Mouse (Mus musculus) embryonic facial prominence, embryonic 13.5 days (tissue): ENCODE measurements around the gene Slc43a2. TPM values are rescaled to one million over a fixed set of nuclear protein-coding genes. Genes with fewer than 3 reads are reported as not detected.

Experiments
- ATAC-seq: fragments of 200-750 bp; cut with Nextera tagmentation; 2 replicates; pipeline ENCODE4 v1.8.0; 2017; ENCODE audit warnings: low read depth; ENCODE audit not compliant: insufficient number of reproducible peaks, insufficient read depth, low FRiP score, low TSS enrichment
- H3K27ac ChIP-seq: fragments of 300-500 bp; sonication (generic); 2 replicates; pipeline ENCODE4 v1.5.1; 2015; ENCODE audit warnings: moderate library complexity, mild to moderate bottlenecking, inconsistent platforms
- H3K27me3 ChIP-seq: fragments of 300-500 bp; sonication (generic); 2 replicates; pipeline ENCODE4 v1.6.1; 2015; ENCODE audit warnings: mild to moderate bottlenecking, inconsistent platforms
- H3K36me3 ChIP-seq: fragments of 300-500 bp; sonication (generic); 2 replicates; pipeline ENCODE4 v1.6.1; 2015; ENCODE audit warnings: mild to moderate bottlenecking, inconsistent platforms
- H3K4me1 ChIP-seq: fragments of 300-500 bp; sonication (generic); 2 replicates; pipeline ENCODE4 v1.6.1; 2015; ENCODE audit warnings: inconsistent platforms
- H3K4me2 ChIP-seq: fragments of 300-500 bp; sonication (generic); 2 replicates; pipeline ENCODE4 v1.6.1; 2015; ENCODE audit warnings: moderate library complexity, mild to moderate bottlenecking, inconsistent platforms
- H3K4me3 ChIP-seq: fragments of 300-500 bp; sonication (generic); 2 replicates; pipeline ENCODE4 v1.5.1; 2015; ENCODE audit warnings: mild to moderate bottlenecking, inconsistent platforms
- H3K9ac ChIP-seq: fragments of 300-500 bp; sonication (generic); 2 replicates; pipeline ENCODE4 v1.6.1; 2015; ENCODE audit warnings: mild to moderate bottlenecking, inconsistent platforms
- H3K9me3 ChIP-seq: fragments of 300-500 bp; sonication (generic); 2 replicates; pipeline ENCODE4 v1.6.1; 2016; ENCODE audit warnings: inconsistent platforms
- WGBS: fragments of 180-500 bp; shearing (Covaris S2); methylation state at CpG from one replicate; pipeline ENCODE4 v1.1.7; 2015; ENCODE audit warnings: mixed read lengths; 5-methylcytosine and 5-hydroxymethylcytosine counted together
- polyA plus RNA-seq: library from polyadenylated mRNA; unstranded; fragments of >200 nt; fragmentation: Nextera tagmentation; extraction: Ambion mirVana; gene quantifications from 2 replicates; pipeline ENCODE4 v1.2.1, GENCODE M21; 2015

Gene Slc43a2
- 3.6 and 4.5 TPM in 2 replicates for polyA plus RNA-seq

DNA sequence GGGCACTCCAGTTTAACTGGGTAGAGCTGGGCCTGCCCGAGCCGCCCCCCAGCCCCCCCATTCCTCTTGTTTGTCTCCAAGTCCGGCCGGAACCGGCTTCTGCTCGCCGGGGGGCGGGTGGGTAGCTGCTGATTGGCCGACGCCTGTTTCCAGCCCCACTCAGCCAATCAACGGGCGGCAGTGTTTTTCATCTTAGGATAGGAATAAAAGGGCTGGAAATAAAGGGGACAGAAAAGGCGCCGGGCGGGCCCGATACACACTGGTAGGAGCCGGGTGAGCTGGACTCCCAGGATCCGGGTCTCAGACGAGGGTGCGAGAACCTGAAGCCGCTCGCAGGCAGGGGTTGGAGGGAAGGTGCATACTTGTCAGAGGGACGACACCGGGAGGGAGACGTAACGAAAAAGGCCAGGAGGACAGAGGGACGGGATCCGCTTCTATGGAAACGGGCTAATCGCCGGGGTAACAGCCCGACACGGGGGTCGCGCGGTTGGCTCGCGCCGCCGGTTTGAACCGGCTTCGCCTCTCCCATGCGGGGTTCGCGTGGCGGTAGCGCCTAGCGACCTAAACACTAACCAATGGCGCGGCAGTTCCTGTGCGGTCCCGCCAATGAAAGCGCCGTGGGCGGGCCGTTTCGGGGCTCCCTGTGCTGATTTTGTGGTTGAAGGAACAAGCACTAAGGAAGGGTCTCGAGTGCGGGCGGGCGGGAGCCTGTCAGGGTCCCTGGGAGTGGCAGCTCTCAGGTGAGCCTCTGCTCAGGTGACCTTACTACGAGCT, at the start of gene Slc43a2:
Gene Slc43a2 (plus strand): TSS at position 226 of the 774 bp plus-strand sequence.
- peaks cover 5% of the 10 kb centered on the region; the same call in 1 of the 2 replicates for H3K27me3 ChIP-seq
- peak within 1 kb of the TSS; percentile 86 for H3K27ac ChIP-seq
- peak within 1 kb of the TSS; percentile 84 for H3K9ac ChIP-seq
- peaks cover 12% of the 10 kb centered on the region for H3K4me1 ChIP-seq
- no peaks in the 10 kb centered on the region for H3K9me3 ChIP-seq
- peak; percentile 88 for ATAC-seq
- WGBS: under 1% methylated on average over 62 of the region's 62 CpGs
- H3K4me2 ChIP-seq: peak within 1 kb of the TSS; percentile 91
- H3K36me3 ChIP-seq: no peaks in the 10 kb centered on the region
- H3K4me3 ChIP-seq: peak within 1 kb of the TSS; percentile 72

DNA sequence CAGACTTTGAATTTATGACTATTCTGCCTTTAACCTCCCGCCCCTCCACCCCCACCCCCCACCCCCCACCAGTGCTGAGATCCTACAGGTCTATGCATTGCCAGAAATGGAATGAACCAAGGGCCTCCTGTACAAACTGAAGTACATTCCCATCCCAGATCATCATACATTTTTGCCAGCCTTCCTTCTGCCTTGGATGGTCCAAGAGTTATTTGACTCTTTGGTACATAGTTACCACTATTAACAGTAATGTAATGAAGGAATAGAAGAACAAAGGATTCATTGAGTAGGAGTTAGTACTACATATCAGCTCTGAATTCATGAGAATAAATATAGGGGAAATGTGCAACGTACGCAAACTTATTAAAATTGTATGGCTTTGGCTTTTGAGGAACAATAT, 45.3 kb upstream of the Slc43a2 start:
- peaks cover 19% of the 10 kb centered on the region for H3K36me3 ChIP-seq
- peak overlapping the region; percentile 98 for H3K4me3 ChIP-seq
- H3K9ac ChIP-seq: no peak overlapping the region
- H3K27ac ChIP-seq: no peak overlapping the region
- H3K4me2 ChIP-seq: peak overlapping the region; percentile 94
- H3K4me1 ChIP-seq: peaks cover 15% of the 10 kb centered on the region
- no peaks in the 10 kb centered on the region for H3K27me3 ChIP-seq
- 21% methylated on average over 3 of the region's 3 CpGs for WGBS
- H3K9me3 ChIP-seq: no peaks in the 10 kb centered on the region
- 0 out of 2 replicates have a peak, but pooled peaks have one; percentile 12 for ATAC-seq

DNA sequence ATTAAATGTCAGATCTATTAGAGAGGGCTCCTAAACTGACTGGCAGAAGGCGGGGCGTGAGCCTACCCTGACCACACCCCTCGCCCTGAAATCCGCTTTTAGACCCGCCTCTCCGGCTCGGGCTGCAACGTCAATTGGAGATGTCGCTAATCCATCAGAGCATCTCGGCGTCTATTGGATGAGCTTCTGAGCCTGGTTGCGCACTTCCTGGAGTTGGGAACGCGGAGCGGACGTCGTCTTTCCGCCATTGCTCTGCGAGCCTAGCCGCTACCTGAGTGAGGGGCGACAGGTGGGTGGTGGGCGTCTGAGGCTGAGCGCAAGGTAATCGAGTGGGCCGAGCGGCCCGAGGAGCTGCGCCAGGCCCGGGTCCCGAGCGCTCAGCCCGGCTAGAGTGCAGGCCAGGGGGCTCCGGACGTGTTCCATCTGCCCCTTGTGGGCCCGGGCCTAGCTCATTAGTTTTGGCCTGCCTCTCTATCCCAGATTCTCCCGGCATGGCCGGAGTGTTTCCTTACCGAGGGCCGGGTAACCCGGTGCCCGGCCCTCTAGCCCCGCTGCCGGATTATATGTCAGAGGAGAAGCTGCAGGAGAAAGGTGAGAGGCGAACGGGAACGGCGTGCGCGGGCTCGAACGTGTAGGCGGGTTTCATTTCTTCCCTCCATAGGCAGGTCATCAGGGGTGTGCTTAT, 44.8 kb upstream of the Slc43a2 start, which contains the start of gene Prpf8:
Gene Prpf8 (plus strand): TSS at position 216 of the 685 bp plus-strand sequence.
- Histone ChIP-seq H3K36me3 (peaks cover 25% of the 10 kb centered on the region), H3K9ac (peak within 1 kb of the TSS; percentile 99), H3K4me3 (peak within 1 kb of the TSS; percentile 98), H3K27ac (peak within 1 kb of the TSS; percentile 75), H3K9me3 (no peaks in the 10 kb centered on the region), H3K27me3 (no peaks in the 10 kb centered on the region), H3K4me2 (peak within 1 kb of the TSS; percentile 94), H3K4me1 (peaks cover 15% of the 10 kb centered on the region)
- ATAC-seq: peak; percentile 98
- under 1% methylated on average over 52 of the region's 52 CpGs for WGBS

DNA sequence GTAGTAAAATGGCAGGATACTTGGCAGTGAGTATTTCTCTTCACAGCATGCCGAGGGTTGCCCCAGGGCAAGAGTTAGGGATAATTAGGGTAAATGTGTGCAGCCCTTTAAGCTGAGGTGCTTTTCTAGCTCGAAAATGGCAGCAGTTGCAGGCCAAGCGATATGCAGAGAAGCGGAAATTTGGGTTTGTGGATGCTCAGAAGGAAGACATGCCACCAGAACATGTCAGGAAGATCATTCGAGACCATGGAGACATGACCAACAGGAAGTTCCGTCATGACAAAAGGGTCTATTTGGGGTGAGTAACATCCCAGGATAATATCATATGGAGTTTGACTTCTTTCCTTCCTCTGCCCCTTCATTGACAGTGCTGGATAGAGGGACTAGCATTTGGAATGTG, 44.0 kb upstream of the Slc43a2 start:
- Histone ChIP-seq H3K4me1 (peaks cover 15% of the 10 kb centered on the region), H3K27me3 (no peaks in the 10 kb centered on the region), H3K9ac (peak overlapping the region; percentile 99), H3K4me3 (peak overlapping the region; percentile 98), H3K9me3 (no peaks in the 10 kb centered on the region), H3K4me2 (peak overlapping the region; percentile 94), H3K27ac (peak overlapping the region; percentile 30; the same call in 1 of the 2 replicates), H3K36me3 (peaks cover 32% of the 10 kb centered on the region)
- WGBS: 17% methylated on average over 6 of the region's 6 CpGs
- no peak for ATAC-seq

DNA sequence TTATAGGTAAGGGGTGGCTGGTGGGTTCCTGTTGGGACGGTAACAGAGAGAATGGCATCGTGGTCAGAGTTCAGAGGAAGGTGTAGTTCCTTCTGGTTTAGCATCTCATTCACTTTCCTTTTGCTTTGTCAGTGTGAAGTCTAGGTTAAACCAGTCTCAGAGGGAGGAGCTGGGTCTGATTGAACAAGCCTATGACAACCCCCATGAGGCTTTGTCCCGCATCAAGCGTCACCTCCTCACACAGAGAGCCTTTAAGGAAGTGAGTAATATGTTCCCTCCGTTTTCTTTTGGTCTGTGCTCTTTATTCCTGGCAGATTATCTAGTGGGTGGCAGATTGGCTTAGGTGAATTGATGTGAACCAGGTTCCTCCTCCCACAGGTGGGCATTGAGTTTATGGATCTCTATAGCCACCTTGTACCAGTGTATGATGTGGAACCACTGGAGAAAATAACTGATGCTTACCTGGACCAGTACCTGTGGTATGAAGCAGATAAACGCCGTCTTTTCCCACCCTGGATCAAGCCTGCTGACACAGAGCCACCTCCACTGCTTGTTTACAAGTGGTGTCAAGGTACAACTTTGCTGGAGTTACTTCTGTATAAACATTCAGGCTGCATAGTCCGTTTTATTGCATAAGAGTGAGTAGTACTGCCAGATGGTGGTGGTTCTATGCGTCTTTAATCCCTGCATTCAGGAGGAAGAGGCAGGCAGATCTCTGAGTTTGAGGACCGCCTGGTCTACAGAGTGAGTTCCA, 37.0 kb upstream of the Slc43a2 start:
- no peaks in the 10 kb centered on the region for H3K9me3 ChIP-seq
- no peak for ATAC-seq
- WGBS: 95% methylated on average over 10 of the region's 10 CpGs

DNA sequence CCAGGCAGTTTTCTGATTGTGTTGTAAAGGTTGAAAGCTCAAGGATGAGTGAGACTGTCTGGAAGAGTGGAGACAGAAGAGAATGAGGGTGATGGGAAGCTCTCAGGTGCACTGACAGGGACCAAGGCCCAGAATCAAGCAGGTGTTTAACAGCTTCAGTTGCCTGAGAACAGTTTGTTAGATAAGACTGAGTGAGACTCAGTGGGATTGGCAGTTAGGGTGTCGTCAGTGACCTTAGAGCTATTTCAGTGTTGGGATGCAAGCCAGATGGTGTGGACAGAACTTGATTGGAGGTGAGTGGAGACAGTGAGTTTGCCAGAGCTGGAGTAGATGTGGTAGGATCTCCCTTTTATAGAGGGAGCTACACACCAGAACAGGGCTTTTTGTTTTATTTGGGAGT, 33.4 kb upstream of the Slc43a2 start:
- Histone ChIP-seq H3K4me2 (no peak overlapping the region), H3K9ac (no peak overlapping the region), H3K4me3 (no peak overlapping the region), H3K27ac (no peak overlapping the region), H3K27me3 (no peaks in the 10 kb centered on the region), H3K36me3 (peaks cover 99% of the 10 kb centered on the region), H3K9me3 (no peaks in the 10 kb centered on the region), H3K4me1 (no peaks in the 10 kb centered on the region)
- ATAC-seq: no peak
- 85% methylated on average over 1 of the region's 1 CpGs for WGBS

More for the DNA sequence above, 37.0 kb upstream of the Slc43a2 start:
- peaks cover 100% of the 10 kb centered on the region for H3K36me3 ChIP-seq
- H3K27ac ChIP-seq: no peak overlapping the region
- H3K9ac ChIP-seq: no peak overlapping the region
- no peak overlapping the region for H3K4me3 ChIP-seq
- H3K4me1 ChIP-seq: no peaks in the 10 kb centered on the region
- no peaks in the 10 kb centered on the region for H3K27me3 ChIP-seq
- H3K4me2 ChIP-seq: no peak overlapping the region

DNA sequence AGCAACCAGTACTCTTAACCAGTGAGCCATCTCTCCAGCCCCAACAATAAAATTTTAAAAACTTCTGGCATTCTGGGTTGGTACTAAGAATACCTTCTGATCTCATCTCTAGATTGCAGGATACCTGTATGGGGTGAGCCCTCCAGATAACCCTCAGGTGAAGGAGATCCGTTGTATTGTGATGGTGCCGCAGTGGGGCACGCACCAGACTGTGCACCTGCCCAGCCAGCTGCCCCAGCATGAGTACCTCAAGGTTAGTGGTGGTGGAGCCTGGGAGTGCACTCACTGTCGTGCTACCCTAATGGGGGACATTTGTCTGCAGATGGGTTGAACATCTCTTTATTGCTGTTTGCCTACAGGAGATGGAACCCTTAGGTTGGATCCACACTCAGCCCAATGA, 23.3 kb upstream of the Slc43a2 start:
- no peaks in the 10 kb centered on the region for H3K27me3 ChIP-seq
- no peak overlapping the region for H3K4me3 ChIP-seq
- no peak overlapping the region for H3K9ac ChIP-seq
- WGBS: 92% methylated on average over 4 of the region's 4 CpGs
- H3K27ac ChIP-seq: no peak overlapping the region
- ATAC-seq: no peak
- no peak overlapping the region for H3K4me2 ChIP-seq
- peaks cover 19% of the 10 kb centered on the region for H3K4me1 ChIP-seq
- peaks cover 71% of the 10 kb centered on the region for H3K36me3 ChIP-seq
- H3K9me3 ChIP-seq: no peaks in the 10 kb centered on the region

DNA sequence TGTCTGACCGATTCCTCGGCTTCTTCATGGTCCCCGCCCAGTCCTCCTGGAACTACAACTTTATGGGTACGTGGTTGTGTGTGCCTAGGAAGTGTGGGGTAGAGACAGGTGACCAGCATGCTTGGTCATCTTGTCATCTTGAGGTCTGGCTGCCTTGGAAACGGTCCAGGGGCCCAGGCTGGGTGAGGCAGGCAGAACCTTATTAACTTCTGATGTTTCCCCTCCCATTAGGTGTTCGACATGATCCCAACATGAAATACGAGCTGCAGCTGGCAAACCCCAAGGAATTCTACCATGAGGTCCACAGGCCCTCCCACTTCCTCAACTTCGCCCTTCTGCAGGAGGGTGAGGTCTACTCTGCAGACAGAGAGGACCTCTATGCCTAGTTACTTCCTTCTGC, 22.6 kb upstream of the Slc43a2 start:
- H3K36me3 ChIP-seq: peaks cover 63% of the 10 kb centered on the region
- H3K4me3 ChIP-seq: no peak overlapping the region
- peaks cover 19% of the 10 kb centered on the region for H3K4me1 ChIP-seq
- WGBS: 60% methylated on average over 8 of the region's 8 CpGs
- H3K4me2 ChIP-seq: no peak overlapping the region
- ATAC-seq: no peak
- H3K27ac ChIP-seq: no peak overlapping the region
- H3K9me3 ChIP-seq: no peaks in the 10 kb centered on the region
- no peaks in the 10 kb centered on the region for H3K27me3 ChIP-seq
- H3K9ac ChIP-seq: peak overlapping the region; percentile 4; the same call in 1 of the 2 replicates

DNA sequence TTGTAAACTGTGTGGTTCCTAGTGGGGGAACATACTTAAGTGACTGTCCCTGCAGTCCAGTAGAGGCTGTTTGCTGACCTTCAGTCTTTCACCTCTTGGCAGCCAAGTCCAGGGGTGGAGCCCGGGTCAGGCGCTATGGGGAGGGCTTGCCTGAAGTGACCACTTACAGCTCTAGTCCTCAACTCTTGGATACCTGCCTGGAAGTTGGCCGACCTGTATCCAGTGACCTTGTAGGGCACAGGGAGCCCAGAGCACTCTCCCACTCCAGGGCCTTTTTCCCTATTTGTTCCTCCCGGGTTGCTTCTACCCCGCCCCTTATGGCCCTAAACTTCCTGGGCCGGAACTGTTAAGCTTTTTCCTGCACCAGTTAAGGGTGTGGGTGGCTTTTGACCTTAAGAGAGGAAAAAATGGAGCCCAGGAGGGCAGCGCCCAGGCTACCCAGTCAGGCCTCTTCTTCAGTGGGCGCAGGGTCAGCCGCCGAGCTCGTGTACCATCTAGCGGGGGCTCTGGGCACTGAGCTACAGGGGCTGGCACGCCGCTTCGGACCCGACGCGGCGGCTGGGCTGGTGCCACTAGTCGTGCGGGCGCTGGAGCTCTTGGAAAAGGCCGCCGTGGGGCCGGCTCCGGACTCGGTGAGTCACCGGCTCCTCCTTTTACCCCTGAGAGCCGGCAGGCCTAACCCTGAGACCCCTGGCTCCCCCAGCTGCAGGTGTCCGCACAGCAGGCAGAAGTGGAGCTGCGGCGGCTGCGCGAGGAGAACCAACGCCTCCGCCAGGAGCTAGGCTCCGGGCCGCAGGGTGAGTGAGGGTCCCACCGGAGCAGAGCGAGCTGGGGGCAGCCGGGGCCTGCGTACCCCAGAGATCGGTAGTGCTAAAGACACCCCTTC, 21.5 kb upstream of the Slc43a2 start, which contains the start of gene Rilp:
Gene Rilp (plus strand): TSS at position 354 of the 886 bp plus-strand sequence.
- peak within 1 kb of the TSS; percentile 82 for H3K27ac ChIP-seq
- H3K9ac ChIP-seq: peak within 1 kb of the TSS; percentile 74
- no peaks in the 10 kb centered on the region for H3K27me3 ChIP-seq
- 3% methylated on average over 43 of the region's 43 CpGs for WGBS
- H3K9me3 ChIP-seq: no peaks in the 10 kb centered on the region
- peak within 1 kb of the TSS; percentile 98 for H3K4me2 ChIP-seq
- peaks cover 52% of the 10 kb centered on the region for H3K36me3 ChIP-seq
- peaks cover 19% of the 10 kb centered on the region for H3K4me1 ChIP-seq
- H3K4me3 ChIP-seq: peak within 1 kb of the TSS; percentile 55
- peak; percentile 56 for ATAC-seq

DNA sequence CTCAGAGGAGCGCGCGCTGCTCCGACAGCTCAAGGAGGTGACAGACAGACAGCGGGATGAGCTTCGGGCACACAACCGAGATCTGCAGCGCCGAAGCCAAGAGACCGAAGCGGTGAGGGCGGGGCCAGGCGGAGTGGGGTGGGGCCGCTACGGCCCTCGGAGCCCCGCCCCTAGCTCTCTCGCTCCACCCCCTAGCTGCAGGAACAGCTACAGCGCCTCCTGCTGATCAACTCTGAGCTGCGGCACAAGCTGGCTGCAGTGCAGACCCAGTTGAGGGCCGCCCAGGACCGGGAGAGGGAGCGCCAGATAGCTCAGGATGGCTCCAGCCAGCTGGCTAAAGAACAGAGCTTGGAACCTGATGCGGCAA, 20.9 kb upstream of the Slc43a2 start:
- peak; percentile 76 for ATAC-seq
- peak overlapping the region; percentile 55 for H3K4me3 ChIP-seq
- H3K9ac ChIP-seq: peak overlapping the region; percentile 74
- peaks cover 47% of the 10 kb centered on the region for H3K36me3 ChIP-seq
- WGBS: 3% methylated on average over 24 of the region's 24 CpGs
- H3K4me2 ChIP-seq: peak overlapping the region; percentile 98
- peaks cover 19% of the 10 kb centered on the region for H3K4me1 ChIP-seq
- peak overlapping the region; percentile 82 for H3K27ac ChIP-seq
- H3K9me3 ChIP-seq: no peaks in the 10 kb centered on the region
- H3K27me3 ChIP-seq: no peaks in the 10 kb centered on the region
